Mouse (Mus musculus) embryonic fibroblast, embryonic 13.5 days (primary cell): ENCODE results near the gene Vash2.

ENCODE experiments used
- CTCF ChIP-seq: IDR thresholded peaks from 2 replicates; pipeline ENCODE4 v1.5.1; 2011; ENCODE audit warnings: mild to moderate bottlenecking, control low read depth, low read length, moderate library complexity, borderline replicate concordance; ENCODE audit not compliant: insufficient read depth
- POLR2A ChIP-seq: IDR thresholded peaks from 2 replicates; pipeline ENCODE4 v1.6.1; 2011; ENCODE audit warnings: low read depth, mild to moderate bottlenecking, control low read depth, low read length, moderate library complexity

- TF ChIP-seq CTCF (no peak), POLR2A (no peak)
These were observed 35.2 kb upstream of the Vash2 start for GRCm38 (mm10) chr1:191014271-191014670.
